Mouse (Mus musculus): Measurements from ENCODE around the gene Fam102b.

The Fam102b gene

DNA sequence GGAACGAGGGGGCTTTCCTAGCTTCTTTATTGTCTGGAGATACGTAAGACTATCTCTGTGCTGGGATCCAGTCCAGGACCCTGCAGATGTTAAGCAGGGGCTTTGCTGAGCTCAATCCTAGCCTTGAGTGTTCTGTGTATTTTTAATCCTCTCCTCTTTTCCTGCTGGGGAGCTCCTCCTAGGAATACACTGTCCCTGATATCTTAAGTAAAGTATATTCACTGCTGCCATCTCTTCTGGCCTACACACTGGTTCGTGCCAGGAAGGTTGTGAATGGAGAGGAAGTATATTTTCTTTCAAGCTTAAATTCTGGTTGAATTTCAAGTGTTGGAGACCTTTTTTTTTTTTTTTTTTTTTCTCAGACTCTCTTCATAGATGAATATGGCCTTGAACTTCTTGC lies 64.1 kb downstream of the Fam102b start:
- in situ Hi-C loops (cut with MboI, MseI), result loop anchor here (25.0 kb wide), 1 partner anchor 699 kb away; no protein-coding TSS in a partner anchor

DNA sequence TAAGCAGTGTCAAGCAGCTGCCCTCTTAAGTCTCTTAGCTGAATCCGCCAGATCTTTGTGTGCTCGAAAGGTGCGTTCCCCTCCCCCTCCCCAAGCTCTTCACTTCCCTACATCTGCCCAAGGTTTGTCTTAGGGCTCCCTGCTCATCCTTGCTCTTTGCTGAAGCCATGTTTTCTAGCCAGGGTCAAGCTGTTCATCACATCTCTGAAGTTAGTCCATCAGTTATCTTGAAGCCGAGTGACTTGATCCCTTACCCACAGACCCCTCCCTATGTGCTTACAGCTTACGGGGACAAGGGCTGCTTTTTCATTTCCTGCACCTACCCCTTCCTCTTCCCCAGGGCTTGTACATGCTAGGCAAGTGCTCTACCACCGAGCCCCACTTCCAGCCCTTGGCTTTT lies 65.8 kb downstream of the Fam102b start:
- in situ Hi-C loops (cut with MboI, MseI), result loop anchor here (25.0 kb wide), 1 partner anchor 701 kb away; no protein-coding TSS in a partner anchor

DNA sequence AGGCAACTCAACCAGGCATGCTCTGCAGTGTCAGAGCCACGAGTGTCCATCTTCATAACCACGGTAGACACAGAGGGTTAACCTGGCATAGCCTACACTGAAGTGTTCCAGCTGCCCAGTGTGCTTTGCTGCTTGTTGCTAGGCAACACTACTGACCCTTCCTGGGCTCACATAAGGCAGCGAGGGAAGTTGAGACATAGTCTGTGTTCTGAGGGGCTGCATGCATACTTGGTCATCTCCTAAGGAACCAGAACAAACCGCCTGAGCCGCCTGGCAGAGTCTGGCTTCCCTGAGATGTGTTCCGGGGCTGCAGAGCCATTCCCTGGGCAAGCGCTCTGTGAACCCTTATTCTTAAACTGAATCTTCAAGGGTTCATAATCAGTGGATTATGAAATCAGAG lies 66.2 kb downstream of the Fam102b start:
- in situ Hi-C loops (cut with MboI, MseI), result loop anchor here (25.0 kb wide), 1 partner anchor 701 kb away; no protein-coding TSS in a partner anchor

DNA sequence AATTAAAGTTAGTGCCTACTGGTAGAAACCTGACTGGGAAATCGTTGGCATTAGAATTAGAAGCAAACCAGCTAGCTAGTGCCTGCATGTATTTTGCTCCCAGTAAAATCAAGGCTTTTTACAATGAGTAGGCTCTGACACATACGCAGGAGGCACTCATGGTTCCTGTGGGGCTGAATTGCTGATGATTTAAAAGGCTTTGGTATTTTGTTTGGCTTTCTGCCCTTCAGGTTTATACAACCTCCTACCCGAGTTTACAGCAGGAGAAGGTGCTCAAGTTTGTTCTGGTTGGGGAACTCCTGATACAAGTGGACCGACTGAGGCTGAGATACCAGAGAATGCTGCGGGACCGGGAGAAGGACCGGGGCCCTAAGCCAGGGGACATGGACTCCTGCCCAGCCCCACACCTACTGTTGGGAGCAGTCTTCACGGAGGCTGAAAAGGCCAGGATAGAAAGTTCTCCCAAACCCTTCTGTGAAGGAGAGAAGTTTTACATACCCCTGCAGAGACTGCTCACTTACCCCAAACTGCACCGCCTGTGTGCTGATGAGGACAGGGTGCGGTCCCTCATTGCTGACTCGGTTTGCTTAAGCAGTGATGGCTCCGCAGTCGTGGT lies 67.6 kb downstream of the Fam102b start:
- in situ Hi-C loops (cut with MboI, MseI), result loop anchor here (25.0 kb wide), 1 partner anchor 703 kb away; no protein-coding TSS in a partner anchor

DNA sequence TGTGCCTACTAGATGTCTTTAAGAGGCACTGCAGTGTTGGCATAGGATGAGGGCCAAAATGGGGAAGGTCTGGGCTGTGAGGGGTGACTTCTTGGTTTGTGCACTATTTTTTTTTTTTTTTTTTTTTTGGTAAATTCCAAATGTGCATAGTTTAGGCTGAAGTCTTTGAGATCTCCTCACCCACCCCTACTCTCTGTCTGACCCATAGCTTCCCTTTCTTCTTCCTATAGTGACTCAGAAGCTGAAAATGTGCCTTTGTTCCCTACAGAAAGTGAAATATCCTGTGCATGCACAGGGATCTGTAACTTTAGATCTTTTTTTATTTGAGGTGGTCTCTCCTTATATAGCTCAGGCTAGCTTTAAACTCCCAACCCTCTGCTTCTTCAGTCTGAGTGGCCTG lies 69.4 kb downstream of the Fam102b start:
- in situ Hi-C loops (cut with MboI, MseI), result loop anchor here (25.0 kb wide), 1 partner anchor 704 kb away; no protein-coding TSS in a partner anchor

DNA sequence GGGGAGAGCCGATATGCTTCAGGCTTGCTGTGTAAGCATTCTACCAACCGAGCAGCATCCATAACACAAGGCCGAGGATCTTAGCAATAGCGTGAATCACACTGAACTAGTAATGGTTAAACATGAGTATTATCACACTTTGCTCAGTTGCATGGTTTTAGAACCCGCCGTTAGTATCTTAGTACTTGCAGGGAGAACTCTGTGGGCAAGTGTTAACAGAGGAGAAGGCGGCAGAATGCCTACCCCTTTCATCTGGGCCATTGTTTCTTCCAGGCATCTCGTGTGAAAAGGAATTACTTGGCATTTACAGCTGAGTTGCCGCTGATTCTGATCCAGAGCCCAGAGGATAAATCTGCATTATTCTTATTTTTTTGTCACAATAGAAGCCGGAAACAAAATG lies 86.4 kb downstream of the Fam102b start:
- in situ Hi-C loops (cut with MboI, MseI), result no loop called here

DNA sequence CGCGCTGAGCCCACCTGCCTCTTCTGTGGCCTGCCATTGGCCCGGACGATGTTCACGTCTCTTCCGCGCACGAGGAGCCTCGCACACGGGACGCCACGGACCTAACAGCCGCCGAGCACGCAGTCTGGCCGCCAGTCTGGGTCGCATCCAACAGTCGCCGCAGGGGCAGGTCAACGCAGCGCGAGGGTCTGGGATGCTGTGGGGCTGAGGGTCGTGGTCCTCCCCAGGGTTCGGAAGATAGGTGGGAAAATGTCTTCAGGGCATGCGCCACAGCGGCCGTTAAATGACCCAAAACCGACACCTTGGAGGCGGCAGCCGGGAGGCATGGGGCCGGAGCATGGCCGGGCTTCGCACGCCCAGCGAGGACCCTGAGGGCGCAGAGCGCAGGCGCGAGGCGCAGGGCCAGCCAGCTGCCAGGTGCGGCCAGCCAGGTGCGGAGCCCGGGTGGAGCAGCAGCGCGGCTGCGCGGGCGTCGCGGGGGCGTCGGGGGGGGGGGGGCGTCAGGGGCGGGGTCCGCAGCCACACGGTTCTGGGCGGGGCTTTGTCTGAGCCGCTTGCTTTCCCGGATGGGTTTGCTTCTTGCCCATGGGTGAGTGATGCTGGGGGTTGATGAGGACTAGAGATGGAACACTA lies 87.3 kb downstream of the Fam102b start, which contains the start of gene Gm9857:
TSS of gene Gm9857 (minus strand) at position 445 of the 633 bp plus-strand sequence.
- in situ Hi-C loops (cut with MboI, MseI), result no loop called here

DNA sequence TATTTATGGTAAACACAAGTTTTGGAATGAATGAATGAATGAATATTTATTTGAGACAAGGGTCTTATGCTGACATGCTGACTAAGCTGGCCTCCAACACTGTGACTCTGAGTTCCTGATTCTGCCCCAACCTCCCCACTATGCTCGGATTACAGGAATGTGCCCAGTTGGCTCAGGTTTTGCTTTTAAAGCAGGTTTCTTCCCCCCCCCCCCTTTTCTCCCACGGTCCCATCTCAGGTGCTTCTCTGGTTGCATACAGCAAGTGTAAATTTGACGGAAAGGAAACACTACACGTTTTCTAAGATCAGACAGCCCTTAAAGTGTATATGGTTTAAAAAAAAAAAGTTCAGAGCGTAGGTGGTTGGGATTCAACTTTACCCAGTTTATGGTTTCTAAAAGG lies 87.8 kb downstream of the Fam102b start, which contains the start of gene Henmt1:
TSS of gene Henmt1 (plus strand) at position 301 of the 400 bp plus-strand sequence.
- in situ Hi-C loops (cut with MboI, MseI), result loop anchor here (10.0 kb wide), 1 partner anchor 125 kb away; no protein-coding TSS in a partner anchor

DNA sequence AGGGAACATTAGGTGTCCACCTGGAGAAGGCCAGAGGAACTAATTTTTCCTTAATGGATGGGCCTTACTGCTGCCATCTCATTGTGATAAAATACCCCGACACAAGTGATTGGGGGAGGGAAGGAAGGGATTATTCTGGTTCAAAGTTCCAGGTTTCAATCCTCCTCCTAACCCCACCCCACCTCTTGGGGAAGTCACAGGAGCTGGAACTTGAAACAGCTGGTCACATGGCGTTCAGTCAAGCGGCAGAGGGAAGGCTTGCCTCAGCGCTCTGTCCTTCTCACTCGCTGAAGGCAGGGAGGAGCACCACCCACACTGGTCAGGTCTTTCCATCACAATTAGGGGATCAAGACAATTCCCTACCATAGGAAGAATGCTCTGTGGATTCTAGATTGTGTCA lies 88.7 kb downstream of the Fam102b start:
- in situ Hi-C loops (cut with MboI, MseI), result loop anchor here (10.0 kb wide), 1 partner anchor 126 kb away; no protein-coding TSS in a partner anchor

DNA sequence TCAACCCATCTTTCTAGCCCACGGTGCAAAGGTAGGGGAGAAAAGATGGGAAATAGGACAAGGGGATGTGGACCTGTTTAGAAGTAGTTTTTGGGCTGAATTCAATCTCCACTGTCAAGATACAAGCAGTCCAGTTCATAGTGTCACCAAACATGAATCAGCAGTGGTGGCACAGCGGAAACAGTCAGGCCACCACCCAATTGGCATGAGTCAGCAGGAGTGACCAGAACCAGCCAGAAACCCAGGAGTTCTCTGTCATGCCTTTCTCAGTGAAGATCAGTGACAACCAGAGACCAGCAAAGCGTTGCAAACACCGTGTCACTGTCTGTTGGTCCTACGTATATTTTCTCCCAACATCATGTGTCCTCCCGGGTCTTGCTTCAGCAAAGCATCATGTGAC lies 93.8 kb downstream of the Fam102b start:
- in situ Hi-C loops (cut with MboI, MseI), result loop anchor here (10.0 kb wide), 1 partner anchor 131 kb away; no protein-coding TSS in a partner anchor

DNA sequence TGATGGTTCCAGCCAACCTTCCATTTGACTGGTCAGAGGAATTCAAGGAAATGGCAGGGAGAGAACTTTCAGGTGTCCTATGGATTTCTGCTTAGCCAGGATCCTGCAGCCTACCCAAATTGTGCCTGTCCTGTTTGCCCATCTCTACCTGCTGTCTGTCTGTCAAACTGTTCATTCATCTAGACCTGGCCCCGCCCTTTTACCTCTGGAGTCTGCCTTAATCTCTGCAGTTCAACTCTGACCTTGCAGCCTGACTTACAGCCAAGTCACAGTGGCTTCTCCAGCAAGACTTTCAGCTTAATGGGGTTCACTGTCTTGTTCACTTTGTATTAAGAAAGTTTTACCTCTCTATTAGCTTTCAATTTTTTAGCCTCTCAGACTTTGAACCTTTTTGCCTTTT lies 101.1 kb downstream of the Fam102b start:
- in situ Hi-C loops (cut with MboI, MseI), result no loop called here

DNA sequence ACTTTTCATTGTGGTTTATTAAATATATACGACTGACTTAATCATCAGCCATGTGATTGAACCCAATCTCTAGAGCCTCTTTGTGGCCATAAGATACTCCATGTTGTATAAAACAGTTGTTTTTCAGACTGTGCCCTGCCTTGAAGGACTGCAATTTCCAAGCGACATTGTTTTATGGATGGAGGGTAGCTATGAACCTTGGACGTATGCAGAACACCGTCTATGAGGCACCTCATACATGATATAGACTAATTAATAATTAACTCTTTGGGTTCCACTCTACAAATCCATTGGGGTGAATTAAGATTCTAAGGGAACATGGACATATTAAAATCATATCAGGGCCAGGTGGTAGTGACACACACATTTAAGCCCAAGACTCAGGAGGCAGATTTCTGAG lies 101.7 kb downstream of the Fam102b start:
- in situ Hi-C loops (cut with MboI, MseI), result no loop called here

DNA sequence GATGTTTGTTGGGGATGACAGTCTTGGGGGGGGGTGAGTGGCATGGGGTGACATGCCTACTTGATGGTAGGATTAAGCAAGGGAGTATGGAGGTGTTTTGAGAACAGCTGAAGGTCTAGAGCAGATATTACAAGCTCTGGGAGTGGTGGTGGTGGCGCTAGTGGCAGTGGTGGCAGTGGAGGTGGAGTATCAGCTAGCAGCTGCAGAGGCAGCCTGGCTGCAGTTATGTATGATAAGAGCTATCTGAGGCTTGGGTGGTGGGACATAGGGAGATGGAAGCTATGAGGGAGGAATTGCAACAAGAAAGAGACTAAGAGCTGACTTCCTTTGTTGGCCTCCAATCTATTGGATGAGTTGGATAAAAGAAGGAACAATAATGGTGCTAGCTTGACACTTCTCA lies 105.6 kb downstream of the Fam102b start:
- in situ Hi-C loops (cut with MboI, MseI), result no loop called here
